Mouse (Mus musculus): Measurements from ENCODE around the gene Rad51.

DNA sequence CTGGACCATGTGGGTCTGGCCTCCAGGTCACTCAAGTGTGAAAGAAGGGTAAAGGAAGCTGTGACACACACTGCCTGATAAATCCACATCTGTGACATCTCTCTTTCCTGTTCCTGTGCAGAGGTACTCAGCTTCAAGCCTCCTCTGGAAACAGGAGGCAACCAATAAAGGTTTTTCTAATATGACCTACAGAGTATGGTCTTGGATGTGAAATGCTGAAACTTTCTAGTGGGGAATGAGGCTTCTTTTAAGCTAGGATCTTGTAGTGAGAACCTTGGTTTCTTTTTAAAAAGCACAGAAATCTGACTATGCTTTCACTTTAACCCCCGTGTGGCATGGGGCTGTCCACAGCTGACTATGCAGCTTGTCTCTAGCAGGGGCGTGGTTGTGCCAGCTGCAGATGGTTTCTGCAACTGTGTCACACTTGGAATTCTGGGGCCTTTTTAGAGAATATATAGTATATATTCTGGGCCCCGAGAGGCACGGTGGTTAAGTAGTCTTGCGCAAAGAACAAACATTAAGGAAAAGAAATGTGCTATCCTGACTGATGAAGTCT, 64.9 kb downstream of the Rad51 start:
- TF ChIP-seq CTCF (IDR thresholded peaks at IDR 0.05; ENCODE audit: insufficient read depth, low read length) (no peak), POLR2A (IDR thresholded peaks at IDR 0.05; ENCODE audit: borderline replicate concordance, extremely low read depth, low read depth, low read length) (no peak)
